Mouse (Mus musculus): ENCODE measurements around the gene Rundc3b.

The Rundc3b gene

GRCm38 (mm10) chr5:8489471-8490110, 133.2 kb downstream of the Rundc3b start:
- no peak for DNase-seq (ENCODE audit: low read depth in 1 of 2, low spot score in 2 of 2)

DNA sequence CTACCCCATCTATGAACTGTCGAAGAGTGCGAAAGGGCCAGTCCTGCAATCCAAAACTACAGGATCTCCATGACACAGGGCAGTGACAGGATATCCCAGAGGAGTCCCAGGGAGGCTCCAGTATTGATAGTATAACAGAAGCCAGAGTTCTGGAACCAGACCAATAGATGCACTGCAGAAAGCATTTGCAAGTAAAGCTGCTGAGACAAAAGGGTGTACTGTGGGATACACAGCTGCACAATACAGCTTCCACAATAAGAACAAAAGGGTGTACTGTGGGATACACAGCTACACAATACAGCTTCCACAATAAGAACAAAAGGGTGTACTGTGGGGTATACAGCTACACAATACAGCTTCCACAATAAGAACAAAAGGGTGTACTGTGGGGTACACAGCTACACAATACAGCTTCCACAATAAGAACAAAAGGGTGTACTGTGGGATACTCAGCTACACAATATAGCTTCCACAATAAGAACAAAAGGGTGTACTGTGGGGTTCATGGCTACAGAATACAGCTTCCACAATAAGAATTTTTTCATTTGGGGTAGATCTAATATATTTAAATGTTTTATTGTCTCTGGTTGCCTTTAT, 134.0 kb downstream of the Rundc3b start:
- no peak for DNase-seq (ENCODE audit: low read depth in 1 of 2, low spot score in 2 of 2)

DNA sequence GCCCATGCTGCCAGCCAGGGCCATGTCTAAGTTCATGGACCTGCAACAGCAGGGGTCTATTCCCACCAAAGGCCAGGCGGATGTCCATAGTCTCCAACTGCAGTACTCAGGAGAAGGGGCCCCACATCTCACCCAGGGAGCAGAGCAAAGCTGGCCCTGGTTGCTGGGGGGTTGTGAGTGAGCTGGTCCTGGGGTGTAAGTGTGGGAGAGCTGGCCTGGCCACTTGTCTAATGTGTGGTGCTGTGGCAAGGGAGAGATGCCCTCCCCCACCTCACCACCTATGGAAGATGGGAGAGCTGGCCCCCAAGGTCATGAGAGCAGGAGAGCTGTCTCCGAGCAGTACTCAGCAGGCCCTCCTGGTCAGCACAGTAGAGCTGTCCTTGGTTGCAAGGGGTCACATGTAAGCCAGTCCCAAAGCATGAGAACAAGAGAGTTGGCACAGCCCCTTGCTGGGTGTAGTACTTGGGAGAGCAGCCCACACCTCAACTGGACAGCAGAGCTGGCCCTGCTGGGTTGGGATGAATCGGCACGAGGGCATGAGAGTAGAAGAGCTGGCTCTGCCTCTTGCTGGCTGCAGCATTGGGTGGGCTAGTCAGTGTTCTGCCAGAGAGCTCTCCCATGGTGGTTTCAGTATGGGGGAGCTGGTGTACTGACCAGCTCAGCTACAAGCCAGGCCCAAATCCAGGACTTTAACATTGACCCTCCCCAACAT, 134.6 kb downstream of the Rundc3b start:
- DNase-seq (ENCODE audit: low read depth in 1 of 2, low spot score in 2 of 2), result no peak

DNA sequence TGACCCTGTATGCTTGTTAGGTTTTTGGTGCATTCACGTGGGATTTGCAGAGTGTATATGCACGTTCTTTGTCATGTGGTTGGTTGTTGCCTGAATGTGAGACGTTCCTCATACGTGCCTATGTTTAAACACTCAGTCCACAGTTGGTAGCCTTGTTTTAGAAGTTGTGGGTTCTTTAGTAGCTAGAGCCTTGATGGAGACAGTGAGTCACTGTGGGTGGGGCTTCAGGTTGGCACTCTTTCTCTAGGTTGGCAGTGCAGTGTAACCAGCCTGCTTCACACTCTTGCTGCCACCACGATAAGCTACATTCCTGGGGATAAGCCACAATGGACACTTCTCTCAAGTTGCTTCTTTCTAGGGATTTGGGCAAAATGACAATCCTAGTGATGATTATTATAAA, 166.2 kb downstream of the Rundc3b start:
- DNase-seq (ENCODE audit: low read depth in 1 of 2, low spot score in 2 of 2), result no peak

DNA sequence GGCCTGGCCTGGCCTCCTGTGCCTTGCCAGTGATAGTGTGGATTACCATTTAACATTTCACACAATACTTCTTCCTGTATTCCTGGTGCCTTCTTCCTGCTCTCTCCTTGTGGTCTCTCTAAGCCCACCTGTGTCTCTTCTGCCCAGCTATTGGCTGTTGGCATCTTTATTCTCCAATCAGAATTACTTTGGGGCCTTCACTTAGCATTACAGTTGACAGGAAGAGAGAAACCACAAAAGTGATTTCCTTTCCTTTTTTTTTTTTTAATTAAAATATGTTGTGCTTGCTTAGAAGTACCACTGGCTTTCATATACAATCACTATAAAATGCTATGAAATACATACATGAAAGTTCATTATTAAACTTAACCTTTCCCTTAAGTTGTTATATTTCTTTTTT, 167.2 kb downstream of the Rundc3b start:
- no peak for DNase-seq (ENCODE audit: low read depth in 1 of 2, low spot score in 2 of 2)

All from monocyte, adult 2 months (primary cell).